9 mouse cellular contexts compared by ENCODE assay signal in genomic region chr11:109030486-109030885, GRCm38 (mm10).
DNase-seq lines count a peak whose midpoint lies in the region; ATAC-seq lines count a peak whose summit lies in the region.
"Had no signal": no experiment of that assay in that cellular context is flagged by ENCODE, and none has a peak within 500 bp of the region (broad histone marks: within the 10 kb centered on the region; RNA-seq: fewer than 3 reads in every experiment).

No protein-coding gene starts in this region.

- H3K4me1 ChIP-seq in embryonic facial prominence, embryonic 10.5 days: 0 out of 2 replicates have a peak, but pooled peaks cover 4% of the 10 kb centered on the region

- H3K36me3 ChIP-seq in embryonic facial prominence, embryonic 10.5 days (replicated peaks): no peaks in the 10 kb centered on the region
- H3K36me3 ChIP-seq: hindbrain, embryonic 15.5 days had no signal

- H3K9me3 ChIP-seq in embryonic facial prominence, embryonic 10.5 days: no peaks in the 10 kb centered on the region
- H3K9me3 ChIP-seq: hindbrain, embryonic 15.5 days had no signal

- WGBS in embryonic facial prominence, embryonic 10.5 days: 29% methylated on average over 3 of the region's 3 CpGs

- no peak overlapping the region for H3K4me3 ChIP-seq in embryonic facial prominence, embryonic 10.5 days
- H3K4me3 ChIP-seq: hindbrain, embryonic 15.5 days had no signal

- no peak overlapping the region for H3K27ac ChIP-seq in embryonic facial prominence, embryonic 10.5 days (replicated peaks)
- H3K27ac ChIP-seq: hindbrain, embryonic 15.5 days had no signal

- no peak for ATAC-seq in monocyte, adult 5-6 weeks (replicated peaks; ENCODE audit: insufficient number of reproducible peaks, low FRiP score, low TSS enrichment, poor library complexity, severe bottlenecking)

- H3K27me3 ChIP-seq in embryonic facial prominence, embryonic 10.5 days (replicated peaks; ENCODE audit: low read depth, poor library complexity, severe bottlenecking): peaks cover 22% of the 10 kb centered on the region
- H3K27me3 ChIP-seq: hindbrain, embryonic 15.5 days had no signal

- peak; percentile 37 for DNase-seq in gastrocnemius, postnatal 10 days
- no peak for DNase-seq in gastrocnemius, postnatal 4 days (ENCODE audit: low spot score in 2 of 2)
- peak; percentile 36 to 38 for DNase-seq in urinary bladder, postnatal 36 days (ENCODE audit: low spot score in 2 of 2)
- DNase-seq in urinary bladder, postnatal 10 days (ENCODE audit: low spot score): no peak
- DNase-seq in embryonic facial prominence, embryonic 10.5 days (ENCODE audit: low spot score): peak; percentile 82
- DNase-seq in kidney, postnatal 36 days: peak; percentile 30 to 75
- peak; percentile 48 to 64 for DNase-seq in lung, postnatal 4 days

Comparison
In these comparisons a context has a peak if more than half of its experiments do, and no peak if none do; other contexts are left out.
1. DNase-seq: peak in gastrocnemius, postnatal 10 days (single experiment), urinary bladder, postnatal 36 days (2 of 2), embryonic facial prominence, embryonic 10.5 days (single experiment), kidney, postnatal 36 days (2 of 2) and lung, postnatal 4 days (2 of 2); none in gastrocnemius, postnatal 4 days (0 of 2) and urinary bladder, postnatal 10 days (single experiment).